Mouse (Mus musculus): ENCODE data around the gene 1700019N19Rik. TPM values are rescaled to one million over a fixed set of nuclear protein-coding genes. Genes with fewer than 3 reads are reported as not detected.

Gene 1700019N19Rik
- total RNA-seq, 1 experiment: 0.27 TPM

- no peaks in the 10 kb centered on the region for H3K36me3 ChIP-seq (ENCODE audit: control insufficient read depth, insufficient read depth, low read length, poor library complexity, severe bottlenecking)
- no peak overlapping the region for H3K4me3 ChIP-seq (ENCODE audit: insufficient read depth in 1 of 2, low read depth in 1 of 2, low read length in 2 of 2, poor library complexity in 1 of 2, severe bottlenecking in 1 of 2)
- H3K4me1 ChIP-seq (ENCODE audit: control insufficient read depth in 2 of 2, insufficient read depth in 2 of 2, low read length in 2 of 2, poor library complexity in 1 of 2): no peaks in the 10 kb centered on the region
- in situ Hi-C loops (cut with MboI; ENCODE audit: low sequenced_read_pairs in 2 of 2, unreplicated experiment in 2 of 2): no loop called here
- no peak for DNase-seq (ENCODE audit: low read depth, low spot score)
- no peak overlapping the region for H3K9ac ChIP-seq (ENCODE audit: insufficient read depth, low read depth, low read length, poor library complexity, severe bottlenecking)
- H3K9me3 ChIP-seq (ENCODE audit: control insufficient read depth, insufficient read depth, low read depth, low read length): no peaks in the 10 kb centered on the region
- no peak overlapping the region for H3K27ac ChIP-seq (ENCODE audit: insufficient read depth, low read depth, low read length, poor library complexity, severe bottlenecking)
- TF ChIP-seq ZNF384 (IDR thresholded peaks at IDR 0.05; ENCODE audit: low read depth, low read length): no peak
- TF ChIP-seq ZC3H11A (IDR thresholded peaks at IDR 0.05; ENCODE audit: borderline replicate concordance, low read depth, low read length): no peak
- no peak for TF ChIP-seq MAFK (IDR thresholded peaks at IDR 0.05; ENCODE audit: insufficient read depth, low read depth, low read length)
- no peak for TF ChIP-seq HCFC1 (IDR thresholded peaks at IDR 0.05; ENCODE audit: borderline replicate concordance, insufficient read depth, low read length)
- no peak for TF ChIP-seq CHD2 (IDR thresholded peaks at IDR 0.05; ENCODE audit: low read depth, low read length)
Measured at GRCm38 (mm10) chr19:58751504-58751903, 42.8 kb downstream of the 1700019N19Rik start.

- no peaks in the 10 kb centered on the region for H3K4me1 ChIP-seq (ENCODE audit: control insufficient read depth in 2 of 2, insufficient read depth in 2 of 2, low read length in 2 of 2, poor library complexity in 1 of 2)
- in situ Hi-C loops (cut with MboI; ENCODE audit: low sequenced_read_pairs in 2 of 2, unreplicated experiment in 2 of 2): no loop called here
- no peak for TF ChIP-seq CHD2 (IDR thresholded peaks at IDR 0.05; ENCODE audit: low read depth, low read length)
- TF ChIP-seq MAFK (IDR thresholded peaks at IDR 0.05; ENCODE audit: insufficient read depth, low read depth, low read length): no peak
- no peak for TF ChIP-seq HCFC1 (IDR thresholded peaks at IDR 0.05; ENCODE audit: borderline replicate concordance, insufficient read depth, low read length)
- no peak for TF ChIP-seq ZNF384 (IDR thresholded peaks at IDR 0.05; ENCODE audit: low read depth, low read length)
- no peak for TF ChIP-seq ZC3H11A (IDR thresholded peaks at IDR 0.05; ENCODE audit: borderline replicate concordance, low read depth, low read length)
- H3K9ac ChIP-seq (ENCODE audit: insufficient read depth, low read depth, low read length, poor library complexity, severe bottlenecking): no peak overlapping the region
- no peak overlapping the region for H3K4me3 ChIP-seq (ENCODE audit: insufficient read depth in 1 of 2, low read depth in 1 of 2, low read length in 2 of 2, poor library complexity in 1 of 2, severe bottlenecking in 1 of 2)
- H3K36me3 ChIP-seq (ENCODE audit: control insufficient read depth, insufficient read depth, low read length, poor library complexity, severe bottlenecking): no peaks in the 10 kb centered on the region
- no peak for DNase-seq (ENCODE audit: low read depth, low spot score)
- no peaks in the 10 kb centered on the region for H3K9me3 ChIP-seq (ENCODE audit: control insufficient read depth, insufficient read depth, low read depth, low read length)
- H3K27ac ChIP-seq (ENCODE audit: insufficient read depth, low read depth, low read length, poor library complexity, severe bottlenecking): no peak overlapping the region
Measured at GRCm38 (mm10) chr19:58750822-58751221, 43.4 kb downstream of the 1700019N19Rik start.

- in situ Hi-C loops (cut with MboI; ENCODE audit: low sequenced_read_pairs in 2 of 2, unreplicated experiment in 2 of 2): no loop called here
Measured at GRCm38 (mm10) chr19:58747498-58748000, 46.7 kb downstream of the 1700019N19Rik start.

GRCm38 (mm10) chr19:58743736-58744135 is 50.5 kb downstream of the 1700019N19Rik start:
- Histone ChIP-seq H3K36me3 (ENCODE audit: control insufficient read depth, insufficient read depth, low read length, poor library complexity, severe bottlenecking) (no peaks in the 10 kb centered on the region), H3K9me3 (ENCODE audit: control insufficient read depth, insufficient read depth, low read depth, low read length) (no peaks in the 10 kb centered on the region), H3K4me3 (ENCODE audit: insufficient read depth in 1 of 2, low read depth in 1 of 2, low read length in 2 of 2, poor library complexity in 1 of 2, severe bottlenecking in 1 of 2) (no peak overlapping the region), H3K9ac (ENCODE audit: insufficient read depth, low read depth, low read length, poor library complexity, severe bottlenecking) (no peak overlapping the region), H3K27ac (ENCODE audit: insufficient read depth, low read depth, low read length, poor library complexity, severe bottlenecking) (no peak overlapping the region), H3K4me1 (ENCODE audit: control insufficient read depth in 2 of 2, insufficient read depth in 2 of 2, low read length in 2 of 2, poor library complexity in 1 of 2) (no peaks in the 10 kb centered on the region)
- TF ChIP-seq ZNF384 (IDR thresholded peaks at IDR 0.05; ENCODE audit: low read depth, low read length) (no peak), HCFC1 (IDR thresholded peaks at IDR 0.05; ENCODE audit: borderline replicate concordance, insufficient read depth, low read length) (no peak)
- in situ Hi-C loops (cut with MboI; ENCODE audit: low sequenced_read_pairs in 2 of 2, unreplicated experiment in 2 of 2): no loop called here
- DNase-seq (ENCODE audit: low read depth, low spot score): no peak

More at GRCm38 (mm10) chr19:58747498-58748000, 46.7 kb downstream of the 1700019N19Rik start:
- H3K4me1 ChIP-seq (ENCODE audit: control insufficient read depth in 2 of 2, insufficient read depth in 2 of 2, low read length in 2 of 2, poor library complexity in 1 of 2): no peaks in the 10 kb centered on the region
- no peak for TF ChIP-seq ZC3H11A (IDR thresholded peaks at IDR 0.05; ENCODE audit: borderline replicate concordance, low read depth, low read length)
- H3K9ac ChIP-seq (ENCODE audit: insufficient read depth, low read depth, low read length, poor library complexity, severe bottlenecking): no peak overlapping the region
- no peaks in the 10 kb centered on the region for H3K9me3 ChIP-seq (ENCODE audit: control insufficient read depth, insufficient read depth, low read depth, low read length)
- no peak overlapping the region for H3K27ac ChIP-seq (ENCODE audit: insufficient read depth, low read depth, low read length, poor library complexity, severe bottlenecking)
- no peak for DNase-seq (ENCODE audit: low read depth, low spot score)
- no peaks in the 10 kb centered on the region for H3K36me3 ChIP-seq (ENCODE audit: control insufficient read depth, insufficient read depth, low read length, poor library complexity, severe bottlenecking)
- no peak overlapping the region for H3K4me3 ChIP-seq (ENCODE audit: insufficient read depth in 1 of 2, low read depth in 1 of 2, low read length in 2 of 2, poor library complexity in 1 of 2, severe bottlenecking in 1 of 2)

- no peak for DNase-seq (ENCODE audit: low read depth, low spot score)
- in situ Hi-C loops (cut with MboI; ENCODE audit: low sequenced_read_pairs in 2 of 2, unreplicated experiment in 2 of 2): no loop called here
- no peak overlapping the region for H3K9ac ChIP-seq (ENCODE audit: insufficient read depth, low read depth, low read length, poor library complexity, severe bottlenecking)
- no peaks in the 10 kb centered on the region for H3K9me3 ChIP-seq (ENCODE audit: control insufficient read depth, insufficient read depth, low read depth, low read length)
- H3K4me3 ChIP-seq (ENCODE audit: insufficient read depth in 1 of 2, low read depth in 1 of 2, low read length in 2 of 2, poor library complexity in 1 of 2, severe bottlenecking in 1 of 2): no peak overlapping the region
- TF ChIP-seq HCFC1 (IDR thresholded peaks at IDR 0.05; ENCODE audit: borderline replicate concordance, insufficient read depth, low read length) (no peak), ZC3H11A (IDR thresholded peaks at IDR 0.05; ENCODE audit: borderline replicate concordance, low read depth, low read length) (no peak), MAFK (IDR thresholded peaks at IDR 0.05; ENCODE audit: insufficient read depth, low read depth, low read length) (no peak), ZNF384 (IDR thresholded peaks at IDR 0.05; ENCODE audit: low read depth, low read length) (no peak), CHD2 (IDR thresholded peaks at IDR 0.05; ENCODE audit: low read depth, low read length) (no peak)
- no peaks in the 10 kb centered on the region for H3K36me3 ChIP-seq (ENCODE audit: control insufficient read depth, insufficient read depth, low read length, poor library complexity, severe bottlenecking)
- H3K4me1 ChIP-seq (ENCODE audit: control insufficient read depth in 2 of 2, insufficient read depth in 2 of 2, low read length in 2 of 2, poor library complexity in 1 of 2): no peaks in the 10 kb centered on the region
- H3K27ac ChIP-seq (ENCODE audit: insufficient read depth, low read depth, low read length, poor library complexity, severe bottlenecking): no peak overlapping the region
Measured at GRCm38 (mm10) chr19:58742711-58743110, 51.5 kb downstream of the 1700019N19Rik start.

All from ES-E14 (cell line).